Mouse (Mus musculus) liver, embryonic 13.5 days (tissue): ENCODE data around the gene Foxd4. TPM values are rescaled to one million over a fixed set of nuclear protein-coding genes. Genes with fewer than 3 reads are reported as not detected.

ENCODE experiments used
- ATAC-seq: fragments of 200-750 bp; cut with Nextera tagmentation; 2 replicates; pipeline ENCODE4 v1.8.0; 2017; ENCODE audit warnings: low read depth, mild to moderate bottlenecking, moderate number of reproducible peaks, moderate library complexity
- DNase-seq: peaks from one replicate; pipeline ENCODE4 v3.0.0; 2022
- H3K27ac ChIP-seq: fragments of 300-500 bp; sonication (generic); 2 replicates; pipeline ENCODE4 v1.5.1; 2015; ENCODE audit warnings: moderate library complexity, mild to moderate bottlenecking, inconsistent platforms
- H3K27me3 ChIP-seq: fragments of 300-500 bp; sonication (generic); 2 replicates; pipeline ENCODE4 v1.6.1; 2015; ENCODE audit warnings: mild to moderate bottlenecking, inconsistent platforms
- H3K36me3 ChIP-seq: fragments of 300-500 bp; sonication (generic); 2 replicates; pipeline ENCODE4 v1.6.1; 2015; ENCODE audit warnings: mild to moderate bottlenecking, inconsistent platforms
- H3K4me1 ChIP-seq: fragments of 300-500 bp; sonication (generic); replicated peaks from 2 replicates; pipeline ENCODE4 v1.6.1; 2015; ENCODE audit warnings: inconsistent platforms
- H3K4me2 ChIP-seq: fragments of 300-500 bp; sonication (generic); 2 replicates; pipeline ENCODE4 v1.6.1; 2015; ENCODE audit warnings: inconsistent platforms, mild to moderate bottlenecking, moderate library complexity
- H3K4me3 ChIP-seq: fragments of 300-500 bp; sonication (generic); replicated peaks from 2 replicates; pipeline ENCODE4 v1.5.1; 2015; ENCODE audit warnings: mild to moderate bottlenecking, inconsistent platforms
- H3K9ac ChIP-seq: fragments of 300-500 bp; sonication (generic); 2 replicates; pipeline ENCODE4 v1.6.1; 2015; ENCODE audit warnings: mild to moderate bottlenecking, inconsistent platforms
- H3K9me3 ChIP-seq: fragments of 300-500 bp; sonication (generic); replicated peaks from 2 replicates; pipeline ENCODE4 v1.6.1; 2016; ENCODE audit warnings: inconsistent platforms
- WGBS: fragments of 180-500 bp; shearing (Covaris S2); methylation state at CpG from one replicate; pipeline ENCODE4 v1.1.7; 2015; ENCODE audit not compliant: insufficient replicate concordance; 5-methylcytosine and 5-hydroxymethylcytosine counted together
- microRNA-seq: library from miRNA; unstranded; fragments of <30 nt; microRNA quantifications from one replicate; pipeline ENCODE4, GENCODE M21; 2016
- polyA plus RNA-seq: library from polyadenylated mRNA; unstranded; fragments of >200 nt; fragmentation: Nextera tagmentation; extraction: Ambion mirVana; gene quantifications from 2 replicates; pipeline ENCODE4 v1.2.1, GENCODE M21; 2015

Gene Foxd4
- polyA plus RNA-seq, 1 experiment from 2014 or later = not detected

DNA sequence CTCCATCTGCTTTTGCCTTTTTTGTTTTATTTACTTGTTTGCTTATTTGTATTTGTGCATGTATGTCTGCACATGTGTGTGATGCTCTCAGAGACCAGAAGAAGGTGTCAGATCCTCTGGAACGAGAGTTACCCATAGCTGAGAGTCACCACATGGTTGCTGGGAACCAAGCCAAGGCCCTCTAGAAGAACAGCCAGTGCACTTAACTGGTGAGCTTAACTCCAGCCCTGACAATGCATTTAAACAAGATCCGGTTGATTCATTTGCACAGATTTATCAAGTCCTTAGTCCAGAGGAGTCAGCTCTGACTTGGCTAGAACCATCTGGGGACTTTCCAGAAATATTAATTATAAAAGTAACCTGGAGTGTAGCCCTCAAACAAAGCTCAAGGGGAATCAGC lies 27.1 kb downstream of the Foxd4 start:
- Histone ChIP-seq H3K4me2 (no peak overlapping the region), H3K4me1 (no peaks in the 10 kb centered on the region), H3K9ac (no peak overlapping the region), H3K27ac (no peak overlapping the region), H3K27me3 (peaks cover 6% of the 10 kb centered on the region; the same call in 1 of the 2 replicates), H3K36me3 (no peaks in the 10 kb centered on the region), H3K4me3 (no peak overlapping the region), H3K9me3 (no peaks in the 10 kb centered on the region)
- DNase-seq (no peak), ATAC-seq (no peak)
- 42% methylated on average over 2 of the region's 2 CpGs for WGBS

DNA sequence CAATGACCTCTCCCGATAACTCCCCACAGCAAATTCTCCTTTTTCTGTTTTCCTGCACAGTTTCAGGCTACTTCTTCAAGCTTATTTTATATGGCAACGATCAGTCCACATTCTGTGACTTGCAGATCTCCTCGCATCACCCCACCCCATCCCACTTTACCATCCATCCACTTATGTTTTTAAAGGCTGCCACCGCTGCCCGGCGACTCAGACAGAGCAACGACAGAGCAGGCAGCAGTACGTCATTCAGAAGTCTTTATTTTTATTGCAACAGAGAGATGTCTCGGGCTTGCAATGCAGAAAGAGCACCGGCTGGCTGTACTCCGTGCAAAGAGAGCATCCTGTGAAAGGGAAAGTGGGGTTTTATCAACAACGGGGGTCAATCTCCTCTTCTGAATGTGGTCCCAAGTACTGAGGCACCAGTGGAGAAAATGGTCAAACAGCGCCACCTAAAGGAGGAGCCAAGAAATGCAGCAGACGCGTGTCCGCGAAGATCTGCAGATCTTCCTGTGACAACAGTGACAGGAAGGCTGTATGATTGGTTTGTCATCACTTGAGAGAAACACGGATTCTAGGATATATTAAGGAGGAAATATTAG lies 29.9 kb downstream of the Foxd4 start:
- Histone ChIP-seq H3K4me2 (no peak overlapping the region), H3K27ac (no peak overlapping the region), H3K27me3 (peaks cover 9% of the 10 kb centered on the region; the same call in 1 of the 2 replicates), H3K4me1 (no peaks in the 10 kb centered on the region), H3K9ac (no peak overlapping the region), H3K4me3 (0 out of 2 replicates have a peak overlapping the region, but pooled peaks have one; percentile 15), H3K36me3 (no peaks in the 10 kb centered on the region), H3K9me3 (no peaks in the 10 kb centered on the region)
- peak; percentile 39 for DNase-seq
- WGBS = 24% methylated on average over 18 of the region's 18 CpGs
- no peak for ATAC-seq

DNA sequence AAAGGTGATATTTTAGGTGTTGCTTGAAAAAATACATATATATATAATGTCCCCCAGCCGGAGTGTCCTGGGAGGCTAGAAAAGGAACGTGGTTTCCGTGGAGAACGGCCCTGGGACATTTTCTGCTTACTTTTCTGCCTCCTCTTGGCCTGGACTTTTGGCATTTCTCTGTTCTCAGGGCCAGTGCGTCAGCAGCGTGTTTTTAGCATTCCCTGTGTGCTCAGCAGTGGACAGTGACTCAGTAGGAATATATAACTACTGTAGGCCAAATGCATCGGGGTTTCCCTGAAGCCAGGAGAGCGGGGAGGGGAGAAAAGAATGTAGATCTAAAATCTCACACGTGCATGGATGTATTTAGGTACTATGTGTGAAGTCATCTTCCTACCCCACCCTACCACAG lies 35.6 kb downstream of the Foxd4 start:
- Histone ChIP-seq H3K36me3 (no peaks in the 10 kb centered on the region), H3K4me1 (no peaks in the 10 kb centered on the region), H3K9ac (no peak overlapping the region), H3K4me3 (no peak overlapping the region), H3K9me3 (no peaks in the 10 kb centered on the region), H3K4me2 (no peak overlapping the region), H3K27me3 (peaks cover 35% of the 10 kb centered on the region), H3K27ac (no peak overlapping the region)
- ATAC-seq (no peak), DNase-seq (no peak)
- WGBS = 67% methylated on average over 9 of the region's 9 CpGs

DNA sequence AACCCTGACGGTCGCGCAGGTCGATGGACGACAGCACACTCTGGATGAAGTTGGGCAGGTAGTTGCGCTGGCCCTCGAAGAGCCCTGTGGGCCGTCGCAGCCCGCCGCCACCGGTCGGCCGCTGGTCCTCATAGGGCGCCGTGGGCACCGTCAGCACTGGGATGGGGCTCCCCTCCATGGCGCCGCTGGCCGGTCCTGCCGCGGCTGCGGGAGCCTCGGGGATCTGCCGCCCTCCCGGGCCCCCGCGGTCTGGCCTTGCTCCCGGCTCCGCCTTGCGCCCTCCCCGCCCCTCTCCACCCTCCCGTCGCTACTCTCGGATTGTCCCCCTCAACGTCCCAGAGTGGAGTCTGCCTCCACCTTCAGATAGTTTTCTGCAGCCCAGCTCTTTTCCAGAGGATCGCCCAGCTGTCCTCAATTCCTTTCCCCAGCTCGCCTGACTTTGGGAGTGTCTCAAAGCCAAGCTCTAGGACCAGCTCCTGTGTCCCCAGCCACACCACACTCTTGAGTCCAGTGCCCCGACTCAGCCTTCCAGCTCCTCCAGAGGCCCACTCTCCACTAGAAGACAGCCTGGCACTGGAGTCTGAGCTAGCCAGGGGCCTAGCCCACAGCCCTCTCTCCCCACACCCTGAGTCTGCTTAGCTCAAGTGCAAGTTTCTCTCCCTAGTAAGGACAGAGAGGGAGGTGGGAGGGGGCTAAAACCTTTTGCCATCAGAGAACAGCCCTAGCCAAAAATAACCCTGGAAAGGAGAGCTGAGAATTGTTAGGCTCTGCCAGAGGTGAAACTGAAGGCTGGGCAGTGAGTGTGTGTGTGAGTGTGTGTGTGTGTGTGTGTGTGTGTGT lies 39.2 kb downstream of the Foxd4 start, which contains the start of gene Pgm5:
Pgm5 (minus strand) TSS at position 244 of the 840 bp plus-strand sequence.
- no peak within 1 kb of the TSS for H3K27ac ChIP-seq
- peak within 1 kb of the TSS; percentile 44 for H3K4me3 ChIP-seq
- DNase-seq (no peak), ATAC-seq (no peak)
- WGBS = 1% methylated on average over 39 of the region's 39 CpGs
- H3K4me1 ChIP-seq = no peaks in the 10 kb centered on the region
- no peaks in the 10 kb centered on the region for H3K9me3 ChIP-seq
- peaks cover 42% of the 10 kb centered on the region for H3K27me3 ChIP-seq
- H3K36me3 ChIP-seq = no peaks in the 10 kb centered on the region
- no peak within 1 kb of the TSS for H3K9ac ChIP-seq
- peak within 1 kb of the TSS; percentile 49 for H3K4me2 ChIP-seq

GRCm38 (mm10) chr19:24861276-24861611 lies 39.8 kb downstream of the Foxd4 start:
- H3K27me3 ChIP-seq = peaks cover 42% of the 10 kb centered on the region
- 22% methylated on average over 13 of the region's 13 CpGs for WGBS
- H3K4me3 ChIP-seq = peak overlapping the region; percentile 44
- DNase-seq (no peak), ATAC-seq (no peak)
- H3K4me1 ChIP-seq = no peaks in the 10 kb centered on the region
- no peaks in the 10 kb centered on the region for H3K9me3 ChIP-seq
- no peak overlapping the region for H3K9ac ChIP-seq
- no peaks in the 10 kb centered on the region for H3K36me3 ChIP-seq
- H3K27ac ChIP-seq = no peak overlapping the region
- peak overlapping the region; percentile 49 for H3K4me2 ChIP-seq

- Histone ChIP-seq H3K9ac (no peak overlapping the region), H3K36me3 (no peaks in the 10 kb centered on the region), H3K4me1 (no peaks in the 10 kb centered on the region), H3K9me3 (no peaks in the 10 kb centered on the region), H3K27ac (no peak overlapping the region), H3K27me3 (peaks cover 3% of the 10 kb centered on the region; the same call in 1 of the 2 replicates), H3K4me3 (no peak overlapping the region), H3K4me2 (no peak overlapping the region)
- WGBS = 78% methylated on average over 21 of the region's 21 CpGs
- DNase-seq (no peak), ATAC-seq (no peak)
Measured at GRCm38 (mm10) chr19:24851456-24852315, 49.3 kb downstream of the Foxd4 start.

Small RNA genes within 50 kb of the gene (microRNA-seq; reads per million reads assigned to microRNA genes)
- gene Mir3084-1 = not detected

Other genes starting within 250 kb of the Foxd4 start
- 0.14 and 0.18 TPM in 2 replicates for gene Tmem252, start 227.2 kb downstream of the Foxd4 start, polyA plus RNA-seq
- gene Pgm5, start 39.3 kb downstream of the Foxd4 start, polyA plus RNA-seq = 0.23 and 0.28 TPM in 2 replicates
- 215 and 226 TPM in 2 replicates for gene Gm10053, start 25.5 kb downstream of the Foxd4 start, polyA plus RNA-seq
- gene Cbwd1, start 60.4 kb upstream of the Foxd4 start, polyA plus RNA-seq = 13.5 and 14.8 TPM in 2 replicates
- 6.7 and 7.9 TPM in 2 replicates for gene Dock8, start 98.3 kb upstream of the Foxd4 start, polyA plus RNA-seq